Mouse (Mus musculus) ovary, postnatal 14 days (tissue): Measurements from ENCODE around the gene Olfr1353.
"Not testable (repeated sequence)": the region's sequence is repeated elsewhere in the genome, so short reads cannot be mapped to it uniquely, and the experiment has no call there.

Source experiments
- DNase-seq: peaks from one replicate; pipeline ENCODE4 v3.0.0; 2022; ENCODE audit warnings: low spot score

The Olfr1353 gene

DNA sequence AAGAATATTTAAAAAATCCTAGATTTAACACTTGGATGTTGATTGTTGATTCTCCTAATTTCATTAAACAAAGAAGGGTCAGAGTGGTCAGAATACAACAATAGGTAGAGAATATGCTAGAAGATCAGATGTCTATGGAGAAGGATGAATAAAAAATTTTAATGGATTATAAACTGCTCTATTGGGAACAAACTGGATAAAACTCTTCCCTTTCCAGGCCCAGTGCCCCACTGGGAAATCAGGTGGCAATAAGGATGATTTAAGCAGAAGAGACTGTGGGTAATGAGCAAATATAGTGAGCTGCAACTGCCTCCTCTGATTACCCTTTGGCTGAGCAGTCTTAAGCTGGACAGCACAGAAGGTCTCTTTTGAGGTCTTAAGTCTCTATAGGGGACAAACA is at the start of gene Olfr1353:
Gene Olfr1353 (plus strand): TSS at position 301 of the 400 bp plus-strand sequence.
- DNase-seq = not testable (repeated sequence)

DNA sequence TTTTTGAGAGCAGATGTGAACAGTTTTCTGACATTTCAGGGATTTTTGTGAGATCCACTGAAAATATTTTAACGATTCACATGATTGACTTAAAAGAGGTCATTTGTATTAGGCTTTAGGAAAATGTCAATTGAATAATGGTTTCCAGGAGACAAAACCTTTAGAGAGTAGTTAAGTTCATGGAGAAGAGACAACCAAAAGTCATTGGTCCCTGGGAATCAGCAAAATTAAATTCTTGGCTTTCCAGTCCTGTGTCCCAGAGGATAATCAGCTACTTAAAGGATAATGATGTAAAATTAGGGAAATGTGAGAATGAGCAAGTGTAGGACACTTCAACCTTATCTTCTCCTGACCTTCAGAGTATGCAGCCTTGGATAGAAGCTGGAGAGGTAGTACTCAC is 12.8 kb upstream of the Olfr1353 start, which contains the start of gene Olfr8:
Gene Olfr8 (plus strand): TSS at position 301 of the 400 bp plus-strand sequence.
- not testable (repeated sequence) for DNase-seq

GRCm38 (mm10) chr10:78980750-78981149 is 17.6 kb downstream of the Olfr1353 start, which contains the start of gene Olfr1352:
TSS of gene Olfr1352 (plus strand) at chr10:78981050.
- no peak for DNase-seq

DNA sequence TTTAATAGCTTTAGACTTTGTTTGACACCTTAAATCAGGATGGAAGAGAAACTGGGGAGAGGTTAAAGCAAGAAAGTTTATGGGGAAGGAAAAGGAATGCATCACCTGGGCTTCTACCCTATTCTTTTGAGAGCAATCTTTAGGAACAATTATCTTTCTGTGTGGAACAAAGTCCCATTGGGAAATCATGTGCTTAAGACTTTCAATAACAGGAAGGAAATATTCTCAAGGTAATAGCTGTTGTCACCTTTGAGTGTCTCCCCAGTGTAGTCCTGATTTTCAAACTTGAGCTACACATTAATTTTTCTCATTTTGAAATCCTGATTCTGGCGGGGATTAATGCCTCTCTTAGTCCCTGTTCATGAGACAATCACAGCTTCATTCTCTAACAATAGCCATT is 49.1 kb downstream of the Olfr1353 start, which contains the start of gene Olfr1351:
Gene Olfr1351 (plus strand): TSS at position 301 of the 400 bp plus-strand sequence.
- no peak for DNase-seq
